Mouse (Mus musculus) cerebellum, postnatal 25 days (tissue): ENCODE measurements at regions not wholly inside any gene's neighbourhood (a gene's known extent, or its start where the extent isn't known, plus 50 kb on each side); places are given as distances from the start of the nearest gene placed in this dataset.

Experiments used
- DNase-seq, 2 experiments: peaks; one replicate each; pipeline ENCODE4 v3.0.0; 2021; ENCODE audit warnings: mixed read lengths in 2 of 2

DNA sequence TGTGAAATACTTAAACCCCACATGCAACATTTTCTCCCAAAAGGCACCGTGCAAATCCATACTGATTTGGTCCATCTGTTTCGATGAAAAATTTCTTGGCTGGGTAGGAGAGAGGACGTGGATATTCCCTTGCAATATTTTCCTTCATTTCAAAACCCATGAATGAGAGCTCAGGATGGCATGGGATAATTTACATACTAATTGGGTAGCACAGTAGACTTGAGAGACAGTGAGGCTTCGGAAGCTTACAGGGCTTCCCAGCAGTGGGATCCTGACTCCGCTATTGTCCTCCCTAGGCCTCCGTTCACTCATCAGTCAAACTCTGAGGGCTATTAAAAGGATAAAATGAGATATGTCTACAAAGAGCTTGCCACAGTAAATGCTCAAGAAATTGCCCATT is 59.8 kb downstream of the Sox3 start:
- no peak for DNase-seq

DNA sequence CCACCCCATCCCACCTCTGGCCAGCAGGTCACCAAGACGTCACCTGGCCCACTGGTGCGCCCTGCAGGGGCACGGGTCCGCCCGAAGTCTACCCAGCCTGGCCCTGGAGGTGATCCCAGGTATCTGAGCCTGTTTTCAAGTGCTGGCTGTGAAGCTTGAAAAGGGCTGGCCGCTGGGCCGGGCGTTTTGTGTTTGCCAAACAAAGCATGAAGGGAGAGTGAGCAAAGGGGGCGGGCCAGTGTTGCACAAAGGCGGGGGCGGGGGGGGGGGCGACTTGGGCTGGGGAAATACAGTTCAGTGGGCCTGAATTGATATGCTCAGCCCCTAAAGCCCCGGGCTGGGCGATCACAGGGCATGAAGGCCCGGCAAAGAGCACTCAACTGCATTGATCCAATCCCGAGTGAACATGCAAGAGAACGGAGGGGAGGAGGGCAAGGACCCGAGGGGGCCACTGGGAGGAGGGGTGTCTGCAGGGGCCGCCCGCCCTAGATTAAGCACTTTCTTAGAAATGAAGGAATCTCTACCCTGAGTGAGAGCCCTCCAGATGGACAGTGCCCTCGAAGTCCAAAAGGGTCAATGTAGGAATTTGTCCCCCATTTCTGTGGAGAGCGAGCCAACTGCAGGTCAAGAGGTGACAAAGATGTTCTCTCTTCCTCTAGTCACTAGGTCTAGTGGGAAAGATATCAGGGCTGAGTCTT is 61.8 kb downstream of the Sox3 start:
- DNase-seq: peak in 1 of 2 experiments; percentile 2

DNA sequence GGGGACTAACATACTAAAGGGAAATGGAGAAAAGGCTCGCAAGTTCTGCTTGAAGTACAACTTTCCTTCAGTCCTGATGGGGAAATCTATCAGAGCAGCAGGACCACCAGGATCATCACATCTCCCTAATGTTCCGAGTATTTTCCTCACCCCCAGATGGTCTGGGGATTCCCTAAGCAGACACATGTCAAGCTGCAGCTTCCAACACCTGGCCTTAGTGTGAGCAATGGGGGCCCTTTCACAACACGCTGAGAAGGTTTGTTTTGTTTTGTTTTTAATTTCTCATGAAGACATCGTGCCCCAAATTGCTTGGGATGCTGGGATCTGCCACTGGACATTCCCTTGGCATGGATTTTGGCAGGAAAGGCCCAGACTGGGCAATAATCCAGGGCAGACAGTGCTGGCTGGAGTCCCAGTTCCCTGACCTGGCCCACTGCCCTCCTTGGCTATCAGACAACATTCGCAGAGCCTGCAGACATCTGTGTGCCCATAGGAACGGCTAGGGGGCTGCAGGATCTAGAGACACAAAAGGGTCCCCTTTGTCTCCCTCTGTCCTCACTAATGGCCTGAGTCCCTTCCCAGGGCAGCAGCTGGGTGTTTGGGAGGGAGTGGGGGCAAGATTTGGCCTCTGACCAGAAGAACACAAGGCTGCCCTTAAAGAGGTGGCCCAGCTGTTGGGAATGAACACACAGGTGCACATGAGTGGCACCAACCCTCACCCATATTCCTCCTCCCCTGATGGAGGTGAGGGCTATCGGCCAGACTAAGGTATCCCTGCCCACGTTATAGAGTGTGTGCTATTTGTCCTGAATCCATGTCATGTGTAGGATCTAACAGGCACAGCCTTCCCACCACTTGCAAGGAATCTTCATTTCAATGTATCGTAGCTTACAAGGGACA is 67.8 kb downstream of the Sox3 start:
- peak; percentile 68 to 71 for DNase-seq

DNA sequence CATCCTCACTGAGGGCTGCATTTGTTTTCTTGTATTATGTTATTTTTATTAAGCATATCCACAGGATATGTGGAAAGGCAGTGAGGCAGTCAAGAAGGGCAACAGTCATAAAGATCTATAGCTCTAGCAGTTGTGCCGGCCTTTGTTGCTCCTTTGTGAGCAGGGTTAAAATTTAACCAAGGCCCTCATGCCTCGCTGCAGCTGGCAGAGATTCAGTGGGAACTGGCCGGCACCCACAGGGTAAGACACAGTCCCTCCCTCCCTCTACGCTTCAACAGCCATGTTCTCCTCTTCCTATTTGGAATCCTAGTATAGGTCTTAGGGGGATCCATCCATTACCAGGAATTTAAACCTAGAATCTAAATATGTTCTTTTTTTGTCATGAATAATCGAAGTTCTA is 94.7 kb downstream of the Sox3 start:
- no peak for DNase-seq

DNA sequence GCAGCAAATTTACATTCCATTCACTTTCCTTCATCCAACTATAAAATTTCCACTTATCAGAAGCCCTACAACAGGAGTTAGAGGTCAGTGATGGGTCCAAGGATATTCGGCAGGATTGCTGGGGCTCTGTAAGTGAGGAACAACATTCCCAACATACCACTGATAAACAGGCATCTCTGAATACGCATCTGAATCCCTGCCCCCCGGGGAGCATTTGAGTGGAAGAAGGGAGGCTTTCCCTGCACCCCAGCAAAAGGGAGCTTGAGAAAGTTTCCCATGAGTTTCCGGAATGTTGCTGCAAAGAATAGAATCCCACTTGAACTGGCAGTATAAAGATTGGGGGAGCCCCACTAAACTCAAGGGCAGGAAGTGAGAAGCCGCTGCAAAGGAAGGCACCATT is 112.5 kb downstream of the Sox3 start:
- DNase-seq: no peak

DNA sequence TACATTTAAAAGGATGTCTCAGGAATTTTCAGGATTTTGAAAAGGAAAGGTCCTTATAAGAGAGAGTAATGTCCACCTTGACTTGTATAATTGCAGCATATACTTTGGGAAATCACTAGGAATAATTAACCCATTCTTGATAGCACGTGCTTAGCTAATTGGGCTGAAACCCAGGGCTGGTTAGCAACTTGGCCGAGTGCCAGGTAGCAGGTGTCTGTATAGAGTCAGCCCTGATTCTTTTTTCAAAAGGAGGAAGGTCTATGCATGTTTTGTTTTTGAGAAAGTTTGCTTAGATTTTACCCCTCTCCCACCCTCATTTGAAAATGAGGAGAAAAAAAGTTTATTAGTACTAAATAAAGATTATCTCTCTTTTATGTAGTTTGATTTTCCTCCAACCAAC is 113.1 kb downstream of the Sox3 start:
- peak; percentile 27 to 62 for DNase-seq

DNA sequence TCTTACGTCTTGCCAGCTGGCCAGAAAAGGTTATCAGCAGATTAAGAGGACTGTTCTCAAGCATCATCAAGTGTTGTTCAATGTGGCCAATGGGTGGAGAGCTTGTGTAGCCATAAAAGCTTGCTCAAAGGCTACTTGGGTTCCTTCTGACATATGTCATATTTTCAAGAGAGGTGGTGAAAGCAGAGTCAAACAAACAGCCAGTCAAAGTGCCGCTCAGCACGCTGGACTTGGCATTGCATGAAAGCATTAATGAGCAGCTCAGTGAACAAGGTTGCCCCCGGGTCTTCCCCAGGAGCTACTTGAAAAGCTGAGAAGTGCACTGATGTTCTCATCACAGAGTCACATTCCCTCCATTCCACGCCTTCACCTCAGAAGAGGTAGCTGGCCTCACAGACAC is 119.6 kb downstream of the Sox3 start:
- no peak for DNase-seq

DNA sequence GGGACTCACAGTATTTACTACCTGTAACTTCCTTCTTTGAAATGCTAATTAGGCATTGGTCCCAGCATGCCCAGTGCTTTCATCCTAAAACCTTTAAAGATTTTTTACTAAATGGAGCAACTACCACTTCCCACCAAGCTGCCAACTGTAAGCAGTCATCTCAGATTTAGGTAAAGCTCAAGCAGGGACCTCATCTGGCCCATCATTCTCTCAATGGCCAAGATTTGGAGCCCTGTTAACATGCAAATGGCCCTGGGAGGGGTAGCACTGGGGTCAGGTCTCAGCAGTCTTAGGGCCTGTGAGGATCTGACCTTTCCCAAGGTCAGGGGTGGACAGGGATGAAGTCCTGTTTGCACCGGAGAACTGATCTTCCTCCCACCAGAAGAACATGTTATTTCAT is 120.8 kb downstream of the Sox3 start:
- no peak for DNase-seq

DNA sequence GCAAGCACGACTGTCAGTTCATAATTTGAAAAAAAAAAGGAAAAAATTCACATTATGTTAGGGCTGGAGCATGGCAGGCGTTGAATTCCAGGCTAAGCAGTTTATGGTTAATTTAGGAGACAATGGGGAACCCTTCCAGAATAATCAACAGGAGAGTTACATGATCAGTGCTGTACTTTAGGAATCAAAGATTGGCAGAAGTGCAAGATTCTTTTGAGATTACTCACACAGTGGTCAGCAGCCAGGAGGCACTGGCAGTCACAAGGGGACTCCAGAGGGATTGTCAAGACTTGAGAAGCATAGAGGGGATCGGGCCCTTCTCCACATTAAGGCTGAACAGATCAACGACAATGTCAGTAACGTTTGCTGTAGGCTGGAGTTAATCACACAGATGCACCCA is 142.8 kb downstream of the Sox3 start:
- DNase-seq: no peak

DNA sequence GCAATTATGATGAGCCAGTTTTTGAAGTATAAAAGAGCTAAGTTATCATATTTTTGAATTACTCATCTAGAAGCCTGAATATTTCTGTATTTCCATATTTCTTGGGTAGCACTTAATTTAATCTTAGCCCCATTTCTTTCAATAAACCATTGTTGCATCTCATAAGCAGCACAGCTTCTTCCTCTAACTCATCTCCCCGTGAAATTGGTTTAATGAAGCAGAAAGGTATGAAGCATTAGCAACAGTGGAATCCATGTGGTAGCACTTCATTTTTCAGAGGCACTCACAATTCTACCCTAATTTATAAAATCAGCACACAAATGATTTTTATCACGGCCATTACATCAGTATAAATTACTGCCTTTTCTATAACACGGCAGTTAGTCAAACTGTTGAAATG is 149.3 kb downstream of the Sox3 start:
- DNase-seq: no peak

DNA sequence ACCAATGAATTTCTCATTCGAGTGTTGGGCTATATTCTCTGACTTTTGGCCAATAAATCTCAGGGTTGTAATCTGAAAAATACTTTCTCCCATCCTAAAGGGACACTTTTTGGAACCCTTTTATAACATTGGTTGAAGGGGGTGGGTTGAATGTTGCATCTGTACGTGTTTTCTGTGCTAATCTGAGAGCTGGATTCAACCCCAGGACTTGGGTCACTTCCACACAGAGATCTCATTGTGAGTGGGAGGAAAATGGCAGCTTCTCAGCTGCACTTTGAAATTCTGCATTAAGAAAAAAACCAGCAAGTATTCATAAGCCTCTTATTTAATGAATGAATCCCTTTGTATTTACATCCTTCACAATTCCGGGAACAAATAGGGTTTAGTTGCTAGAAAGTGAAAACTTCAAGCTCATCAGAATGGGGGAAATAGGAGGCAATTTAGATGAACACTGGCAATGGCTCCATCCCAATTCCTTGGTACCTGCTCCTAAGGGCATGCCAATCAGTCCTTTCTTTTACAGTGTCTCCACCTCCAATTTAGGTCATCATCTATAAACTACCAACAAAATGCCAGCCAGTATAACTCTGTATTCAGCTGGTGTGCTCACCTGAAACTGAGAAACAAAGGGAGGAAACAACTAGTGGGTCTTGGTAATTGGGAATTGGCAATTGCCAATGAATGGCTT is 150.1 kb downstream of the Sox3 start:
- no peak for DNase-seq

DNA sequence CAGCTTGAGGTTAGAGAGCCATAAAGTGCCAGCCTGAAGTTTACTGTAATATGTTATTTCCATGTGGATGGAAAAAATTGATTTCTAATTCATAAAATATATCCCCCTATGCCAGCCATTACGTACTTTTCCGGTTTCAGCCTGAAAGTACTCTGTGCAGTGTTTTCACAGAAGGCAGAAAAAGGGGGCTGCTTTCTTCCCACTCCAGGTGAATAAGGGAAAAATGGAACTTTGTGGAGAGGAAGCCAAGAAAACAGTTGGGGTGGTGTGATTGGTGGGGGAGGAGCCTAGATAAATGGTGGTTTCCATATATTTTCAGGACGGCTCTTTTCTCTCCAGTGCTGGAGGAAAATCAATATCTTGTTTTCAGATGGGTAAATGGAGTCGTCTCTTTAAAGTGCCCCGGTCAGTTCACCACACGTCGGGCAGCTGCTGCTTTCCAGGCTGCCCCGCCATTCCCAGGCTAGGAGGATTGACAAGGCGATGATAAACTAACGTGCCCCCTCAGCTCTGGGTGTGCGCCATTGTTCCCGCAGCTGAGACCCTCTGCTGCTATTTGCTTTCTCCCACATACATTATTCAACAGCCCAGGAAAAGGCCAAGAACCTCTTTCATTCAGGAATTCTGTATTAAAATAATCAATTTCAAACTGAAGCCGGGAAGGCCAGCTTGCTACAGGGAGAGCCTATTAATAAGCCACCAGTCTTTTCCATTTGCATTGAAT is 127.1 kb upstream of the Atp11c start:
- no peak for DNase-seq

DNA sequence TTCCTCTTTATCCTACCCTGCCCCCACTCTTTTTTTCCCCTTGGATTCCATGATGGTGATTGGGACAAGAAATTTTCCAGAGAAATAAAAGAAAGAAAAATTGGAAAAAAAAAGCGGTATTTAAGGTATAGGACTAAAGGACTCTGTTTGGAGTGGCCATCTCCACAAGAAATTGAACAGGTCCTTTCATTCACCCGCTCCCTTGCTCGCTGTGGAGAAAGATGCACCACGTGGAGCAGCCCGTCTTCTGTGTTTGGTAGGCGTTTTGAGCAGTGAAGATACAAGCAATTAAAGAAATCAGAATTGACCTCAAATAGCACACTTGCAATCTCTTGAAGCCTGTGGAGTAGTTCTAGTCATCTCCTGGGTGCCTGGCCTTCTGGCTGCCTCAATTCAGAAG is 126.3 kb upstream of the Atp11c start:
- no peak for DNase-seq

DNA sequence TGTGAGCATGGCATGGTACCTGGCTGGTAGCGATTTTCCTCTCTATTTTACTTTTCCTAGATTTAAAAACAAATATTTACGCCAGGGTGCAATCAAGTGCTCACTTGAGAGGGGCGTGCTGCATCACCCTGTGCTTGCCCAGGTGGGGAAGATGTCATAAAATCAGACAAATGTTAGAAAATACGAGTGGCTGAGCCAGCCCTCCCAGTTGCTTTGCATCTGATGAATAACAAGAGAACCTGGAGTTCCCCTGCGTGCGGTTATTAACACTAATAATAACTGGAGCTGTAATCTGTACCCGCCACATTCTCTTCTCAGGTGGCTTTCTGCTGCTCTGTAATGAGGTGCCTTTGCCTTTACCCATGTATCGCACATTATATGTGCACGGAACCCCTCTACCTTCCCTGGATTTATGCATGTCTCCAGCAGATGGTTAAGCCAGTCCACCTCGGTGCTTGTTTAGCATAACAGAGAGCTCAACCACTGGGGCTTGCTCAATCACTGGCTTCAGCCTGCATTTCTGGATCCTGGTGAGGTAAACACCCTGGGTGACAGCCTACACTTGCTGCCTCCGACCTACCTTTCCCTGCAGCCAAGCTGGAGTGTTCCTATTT is 125.8 kb upstream of the Atp11c start:
- DNase-seq: no peak

DNA sequence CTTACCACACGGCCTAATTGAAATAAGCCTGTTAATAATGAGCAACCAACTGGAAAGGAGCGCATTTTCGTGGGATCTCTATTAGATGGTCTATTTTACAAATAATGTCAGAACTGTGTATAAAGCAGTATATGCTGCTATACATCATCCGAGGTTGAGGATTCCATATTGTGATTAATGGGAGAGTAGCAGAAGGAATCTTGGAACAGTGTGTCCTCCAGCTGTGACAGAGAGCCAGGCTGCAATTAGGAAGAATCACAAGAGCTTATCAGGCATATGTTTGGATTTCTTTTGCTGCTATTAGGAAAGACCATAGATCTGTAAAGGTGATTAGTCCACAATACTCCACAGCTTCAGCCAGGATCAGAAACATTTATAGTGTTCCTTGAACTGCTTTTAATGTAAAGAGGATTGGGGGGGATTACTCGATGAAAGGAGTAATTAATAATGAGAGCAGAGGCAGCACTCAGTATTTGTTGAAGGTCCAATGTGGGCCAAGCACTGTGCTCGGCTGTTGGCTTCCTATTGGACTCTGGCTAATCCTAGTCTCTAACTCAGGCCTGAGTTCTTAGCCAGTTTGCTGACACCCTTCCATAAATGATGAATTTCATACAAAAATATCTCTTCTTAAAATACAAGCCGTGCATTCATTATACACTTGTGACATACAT is 88.7 kb upstream of the Atp11c start:
- no peak for DNase-seq

DNA sequence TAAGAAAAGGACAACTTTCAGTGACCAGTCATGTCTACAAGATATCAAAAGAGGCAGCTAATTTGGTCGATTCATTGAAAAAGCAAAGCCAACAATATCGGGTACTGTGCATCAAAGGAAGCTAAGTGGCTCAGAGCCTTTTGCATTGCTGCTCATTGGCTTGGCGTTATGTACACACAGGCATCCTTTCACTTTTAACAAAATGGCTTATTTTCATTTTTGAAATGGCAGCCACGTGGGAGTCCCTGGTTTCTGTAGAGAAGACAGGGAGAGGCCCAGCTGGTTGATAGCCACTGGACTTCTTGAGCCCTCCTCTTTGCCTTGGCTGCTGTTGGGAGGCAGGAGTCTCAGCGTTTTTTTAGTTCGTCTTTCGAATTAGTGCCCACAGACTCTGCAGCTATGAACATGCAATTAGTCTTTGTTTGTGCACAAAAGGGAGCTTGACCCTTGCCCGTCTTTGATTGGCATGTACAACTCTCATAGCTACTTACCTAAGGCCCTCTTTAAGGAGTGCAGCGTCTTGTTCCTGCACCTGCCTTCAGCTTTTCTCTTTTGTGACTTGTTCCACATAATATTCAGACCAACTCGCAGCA is 52.3 kb upstream of the Atp11c start:
- DNase-seq: no peak
